Mouse (Mus musculus): ENCODE data around the gene Vav2.

DNA sequence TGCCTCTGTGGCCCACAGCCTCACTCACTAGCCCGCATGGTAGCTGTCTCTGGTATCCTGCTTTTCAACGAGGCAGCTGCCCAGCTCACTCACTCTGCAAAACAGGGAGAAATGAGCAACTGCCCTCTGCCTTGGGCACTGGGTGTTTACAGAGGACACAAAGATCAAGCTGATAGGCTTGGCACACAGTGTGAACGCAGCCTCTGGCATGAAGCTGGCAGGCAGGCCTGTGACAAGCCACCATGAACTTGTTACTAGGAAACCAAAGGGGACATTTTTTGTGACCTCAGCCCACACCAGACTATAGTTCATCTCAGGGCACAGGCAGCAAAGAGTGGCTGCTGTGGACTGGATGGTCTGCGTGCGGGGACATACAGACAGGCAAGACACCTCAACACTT is 115.9 kb downstream of the Vav2 start:
- no peak for TF ChIP-seq CTCF (IDR thresholded peaks at IDR 0.05; ENCODE audit: insufficient read depth, low read depth, low read length)
- no peak for TF ChIP-seq POLR2A (IDR thresholded peaks at IDR 0.05; ENCODE audit: insufficient read depth, low read depth, low read length)
